Mouse (Mus musculus): Measurements from ENCODE around the gene Fads2.

DNA sequence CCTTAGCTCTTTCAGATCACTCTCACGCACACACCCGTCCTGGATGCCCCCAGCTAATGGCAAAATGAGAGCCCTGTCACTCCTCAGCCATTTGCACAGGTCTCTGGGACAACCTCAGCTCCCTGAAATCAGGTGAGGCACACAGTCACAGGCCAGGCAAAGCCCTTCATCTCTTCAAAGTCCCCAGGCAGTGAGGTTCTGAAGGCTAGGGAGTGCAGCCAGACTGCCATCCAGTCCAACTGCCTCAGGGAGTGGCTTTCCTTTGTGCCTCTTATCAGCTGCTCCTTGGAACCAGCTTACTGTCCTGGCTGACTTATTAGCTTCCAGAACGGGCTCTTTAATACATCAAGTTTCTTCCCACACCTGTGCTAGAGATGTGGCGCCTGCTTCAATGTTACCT lies 6.9 kb downstream of the Fads2 start:
- TF ChIP-seq CTCF (IDR thresholded peaks at IDR 0.05; ENCODE audit: control insufficient read depth, insufficient read depth, insufficient replicate concordance, low read depth, low read length) (no peak), POLR2A (IDR thresholded peaks at IDR 0.05; ENCODE audit: control insufficient read depth, low read depth, low read length) (no peak)

Data from testis, adult 2 months (tissue).